37 mouse cellular contexts compared by ENCODE assay signal in genomic region chr13:36714101-36714500, GRCm38 (mm10). TPM values are rescaled to one million over a fixed set of nuclear protein-coding genes. Genes with fewer than 3 reads are reported as not detected.
"Had no signal": no experiment of that assay in that cellular context is flagged by ENCODE, and none has a peak within 500 bp of the region (broad histone marks: within the 10 kb centered on the region; RNA-seq: fewer than 3 reads in every experiment).

No protein-coding gene starts in this region.

- H3K9ac ChIP-seq: heart, embryonic 12.5 days; heart, embryonic 13.5 days; heart, embryonic 15.5 days; hindbrain, embryonic 12.5 days; hindbrain, embryonic 13.5 days; hindbrain, embryonic 14.5 days; hindbrain, embryonic 15.5 days; intestine, embryonic 15.5 days; kidney, embryonic 15.5 days had no signal

- H3K9me3 ChIP-seq: heart, embryonic 10.5 days; heart, embryonic 12.5 days; heart, embryonic 13.5 days; heart, embryonic 15.5 days; hindbrain, embryonic 10.5 days; hindbrain, embryonic 12.5 days; hindbrain, embryonic 13.5 days; hindbrain, embryonic 15.5 days; intestine, embryonic 15.5 days; kidney, embryonic 15.5 days had no signal

- ATAC-seq: hindbrain, embryonic 16.5 days; hindbrain, postnatal 0 days; inflammation-experienced regulatory T-cells, adult 6 months; intestine, embryonic 15.5 days; intestine, embryonic 16.5 days; intestine, postnatal 0 days had no signal

- DNase-seq: heart, postnatal 10 days; heart, postnatal 14 days; heart, postnatal 36 days; heart, postnatal 4 days; kidney, adult 11 months; kidney, adult 18-20 months; kidney, adult 2 months; kidney, adult 8-10 months; kidney, adult 9 months; kidney, postnatal 10 days; kidney, postnatal 14 days; kidney, postnatal 25 days; kidney, postnatal 36 days; kidney, postnatal 4 days; layer of hippocampus, adult 9-11 months; layer of hippocampus, postnatal 36 days had no signal

- H3K4me3 ChIP-seq: heart, embryonic 10.5 days; heart, embryonic 12.5 days; heart, embryonic 13.5 days; heart, embryonic 15.5 days; hindbrain, embryonic 10.5 days; hindbrain, embryonic 12.5 days; hindbrain, embryonic 13.5 days; hindbrain, embryonic 15.5 days; intestine, embryonic 15.5 days; kidney, embryonic 15.5 days; layer of hippocampus, adult 2 months had no signal

- H3K36me3 ChIP-seq: heart, embryonic 10.5 days; heart, embryonic 12.5 days; heart, embryonic 13.5 days; heart, embryonic 15.5 days; hindbrain, embryonic 10.5 days; hindbrain, embryonic 12.5 days; hindbrain, embryonic 13.5 days; hindbrain, embryonic 15.5 days; intestine, embryonic 15.5 days; kidney, embryonic 15.5 days had no signal

- H3K4me2 ChIP-seq: heart, embryonic 11.5 days; heart, embryonic 12.5 days; heart, embryonic 13.5 days; heart, embryonic 15.5 days; hindbrain, embryonic 12.5 days; hindbrain, embryonic 13.5 days; hindbrain, embryonic 14.5 days; hindbrain, embryonic 15.5 days; intestine, embryonic 15.5 days; kidney, embryonic 15.5 days had no signal

- H3K4me1 ChIP-seq: heart, embryonic 10.5 days; heart, embryonic 12.5 days; heart, embryonic 13.5 days; heart, embryonic 15.5 days; hindbrain, embryonic 10.5 days; hindbrain, embryonic 12.5 days; hindbrain, embryonic 13.5 days; hindbrain, embryonic 15.5 days; intestine, embryonic 15.5 days; kidney, embryonic 15.5 days had no signal

- H3K27me3 ChIP-seq: heart, embryonic 12.5 days; hindbrain, embryonic 12.5 days; hindbrain, embryonic 13.5 days; hindbrain, embryonic 15.5 days; intestine, embryonic 15.5 days had no signal

- H3K27ac ChIP-seq: heart, embryonic 10.5 days; heart, embryonic 13.5 days; heart, embryonic 15.5 days; hindbrain, embryonic 10.5 days; hindbrain, embryonic 12.5 days; hindbrain, embryonic 13.5 days; hindbrain, embryonic 14.5 days; hindbrain, embryonic 15.5 days; hindbrain, postnatal 0 days; intestine, embryonic 15.5 days; kidney, embryonic 15.5 days; kidney, postnatal 0 days; layer of hippocampus, adult 2 months had no signal

RNA-seq across cellular contexts. Expression of gene Nrn1, which starts 20.8 kb away (rescaled TPM):
- total RNA-seq: hematopoietic stem cell, adult 5-6 weeks had no signal
- polyA plus RNA-seq: kidney, embryonic 14.5 days had no signal
